Mouse (Mus musculus) heart, postnatal 36 days (tissue): ENCODE measurements around the gene Col4a3bp. TPM values are rescaled to one million over a fixed set of nuclear protein-coding genes. Genes with fewer than 3 reads are reported as not detected.

Experiments used
- DNase-seq, 2 experiments: peaks; one replicate each; pipeline ENCODE4 v3.0.0; 2021 to 2022
- intact Hi-C: fragments of 180-260 bp; cut with DNase I; formaldehyde crosslinking; loops from one replicate; pipeline ENCODE4 v1.15.1; 2025
- total RNA-seq, 2 experiments: library from RNA; stranded (reverse); gene quantifications; 2 replicates each; pipeline ENCODE4 v1.2.3; 2021

Col4a3bp gene
- total RNA-seq, 2 experiments from 2014 or later = 38.9 to 39.8 TPM

GRCm38 (mm10) chr13:96681088-96681620, 138.7 kb downstream of the Col4a3bp start:
- intact Hi-C loops = no loop called here
- no peak for DNase-seq

GRCm38 (mm10) chr13:96684779-96685178, 142.4 kb downstream of the Col4a3bp start:
- no peak for DNase-seq
- intact Hi-C loops = no loop called here

- intact Hi-C loops = no loop called here
- DNase-seq = no peak
Measured at GRCm38 (mm10) chr13:96687261-96687660, 144.8 kb downstream of the Col4a3bp start.

Other genes with a start within 250 kb of the Col4a3bp start
- 1 to 10 TPM; 8.9 to 9.9 TPM for gene Poc5, start 154.3 kb upstream of the Col4a3bp start, total RNA-seq
- under 1 TPM; 0.42 to 0.57 TPM for gene Ankdd1b, start 71.4 kb upstream of the Col4a3bp start, total RNA-seq
- not detected for gene Gm17622, start 51.9 kb upstream of the Col4a3bp start, total RNA-seq
- 1 to 10 TPM; 4.5 to 5.6 TPM for gene Polk, start within 50 bp of the Col4a3bp start, total RNA-seq
- 1 to 10 TPM; 7.9 to 8.9 TPM for gene Hmgcr, start 128.3 kb downstream of the Col4a3bp start, total RNA-seq
- gene Ankrd31, start 205.7 kb downstream of the Col4a3bp start, total RNA-seq = not detected